Mouse (Mus musculus): ENCODE results near the gene Brca1.
"Not testable (repeated sequence)": the region's sequence is repeated elsewhere in the genome, so short reads cannot be mapped to it uniquely, and the experiment has no call there.

Gene Brca1

GRCm38 (mm10) chr11:101543533-101543932, 8.2 kb downstream of the Brca1 start:
- in situ Hi-C loops (cut with MboI, MseI), result loop anchor here (5.0 kb wide), 1 partner anchor 831 kb away; the partner anchor contains the start of genes Hspb9 and Kat2a

- in situ Hi-C loops (cut with MboI, MseI), result no loop called here
These were observed 25.1 kb downstream of the Brca1 start for GRCm38 (mm10) chr11:101526686-101527085.

GRCm38 (mm10) chr11:101525936-101526595, 25.7 kb downstream of the Brca1 start:
- in situ Hi-C loops (cut with MboI, MseI), result no loop called here

- in situ Hi-C loops (cut with MboI, MseI), result no loop called here
These were observed 26.7 kb downstream of the Brca1 start for GRCm38 (mm10) chr11:101525056-101525455.

GRCm38 (mm10) chr11:101524446-101524845, 27.3 kb downstream of the Brca1 start:
- in situ Hi-C loops (cut with MboI, MseI), result no loop called here

- in situ Hi-C loops (cut with MboI, MseI), result no loop called here
These were observed 32.4 kb downstream of the Brca1 start for GRCm38 (mm10) chr11:101519364-101519763.

- in situ Hi-C loops (cut with MboI, MseI), result no loop called here
These were observed 32.8 kb downstream of the Brca1 start for GRCm38 (mm10) chr11:101518937-101519336.

- in situ Hi-C loops (cut with MboI, MseI), result no loop called here
These were observed 44.7 kb downstream of the Brca1 start for GRCm38 (mm10) chr11:101507090-101507489.

GRCm38 (mm10) chr11:101506269-101506780, 45.4 kb downstream of the Brca1 start:
- in situ Hi-C loops (cut with MboI, MseI), result no loop called here

GRCm38 (mm10) chr11:101486126-101486525, 65.6 kb downstream of the Brca1 start:
- in situ Hi-C loops (cut with MboI, MseI), result loop anchor here (5.0 kb wide), 1 partner anchor 99 kb away; no protein-coding TSS in a partner anchor

- in situ Hi-C loops (cut with MboI, MseI), result loop anchor here (5.0 kb wide), 1 partner anchor 98 kb away; no protein-coding TSS in a partner anchor
These were observed 66.2 kb downstream of the Brca1 start for GRCm38 (mm10) chr11:101485509-101486028.

GRCm38 (mm10) chr11:101484814-101485213, 66.9 kb downstream of the Brca1 start:
- in situ Hi-C loops (cut with MboI, MseI), result loop anchor here (5.0 kb wide), 1 partner anchor 98 kb away; no protein-coding TSS in a partner anchor

GRCm38 (mm10) chr11:101484245-101484644, 67.5 kb downstream of the Brca1 start:
- in situ Hi-C loops (cut with MboI, MseI), result no loop called here

- in situ Hi-C loops (cut with MboI, MseI), result no loop called here
These were observed 68.0 kb downstream of the Brca1 start for GRCm38 (mm10) chr11:101483804-101484203.

GRCm38 (mm10) chr11:101480912-101481311, 70.8 kb downstream of the Brca1 start:
- in situ Hi-C loops (cut with MboI, MseI), result no loop called here

- in situ Hi-C loops (cut with MboI, MseI), result no loop called here
These were observed 72.6 kb downstream of the Brca1 start for GRCm38 (mm10) chr11:101479171-101479635.

- in situ Hi-C loops (cut with MboI, MseI), result no loop called here
These were observed 74.1 kb downstream of the Brca1 start for GRCm38 (mm10) chr11:101477552-101478211.

- in situ Hi-C loops (cut with MboI, MseI), result no loop called here
These were observed 74.6 kb downstream of the Brca1 start for GRCm38 (mm10) chr11:101477194-101477551.

GRCm38 (mm10) chr11:101476361-101476760, 75.4 kb downstream of the Brca1 start:
- in situ Hi-C loops (cut with MboI, MseI), result not testable (repeated sequence)

- in situ Hi-C loops (cut with MboI, MseI), result no loop called here
These were observed 77.5 kb downstream of the Brca1 start for GRCm38 (mm10) chr11:101474298-101474697.

- in situ Hi-C loops (cut with MboI, MseI), result not testable (repeated sequence)
These were observed 78.1 kb downstream of the Brca1 start for GRCm38 (mm10) chr11:101473686-101474085.

GRCm38 (mm10) chr11:101472336-101472735, 79.4 kb downstream of the Brca1 start:
- in situ Hi-C loops (cut with MboI, MseI), result no loop called here

All from T-helper 1 cell (primary cell).